Mouse (Mus musculus): ENCODE data around the gene Ppp2r2d.

- TF ChIP-seq CTCF (IDR thresholded peaks at IDR 0.05; ENCODE audit: extremely low read depth, insufficient read depth, low read length), result no peak
- TF ChIP-seq POLR2A (IDR thresholded peaks at IDR 0.05; ENCODE audit: extremely low read depth, insufficient read depth, low read length), result no peak
Measured at GRCm38 (mm10) chr7:138919156-138919944, 73.5 kb downstream of the Ppp2r2d start.
